Mouse (Mus musculus): ENCODE results near the gene Sox12.

DNA sequence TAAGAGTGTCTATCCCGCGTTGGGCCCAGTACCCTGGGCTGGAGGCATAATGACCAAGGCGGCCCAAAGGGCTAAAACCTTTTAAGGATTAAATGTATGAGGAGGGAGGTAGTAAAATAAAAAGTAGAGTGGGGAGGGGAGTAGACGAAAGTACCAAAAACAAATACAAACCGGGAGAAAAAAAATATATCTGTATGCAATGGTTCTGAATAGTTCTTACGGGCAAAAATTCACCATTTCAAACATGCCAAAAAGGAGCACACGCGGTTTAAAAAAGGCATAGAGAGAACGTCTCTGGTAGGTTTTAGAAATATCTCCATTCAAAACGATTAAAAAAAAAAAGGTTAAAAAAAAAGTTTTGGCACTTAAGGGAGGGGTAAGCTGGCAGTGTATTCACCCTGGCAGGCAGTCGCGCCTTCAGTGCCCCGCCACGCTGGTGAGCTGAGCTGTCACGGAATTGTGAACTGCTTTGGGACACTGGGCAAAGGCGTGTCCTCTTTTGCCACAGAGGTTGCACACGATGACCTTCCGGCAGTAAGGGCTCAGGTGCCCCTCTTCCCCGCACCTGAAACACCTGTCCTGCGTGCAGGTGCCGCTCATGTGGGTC, 15.4 kb upstream of the Sox12 start:
- no peak for TF ChIP-seq POLR2A (IDR thresholded peaks at IDR 0.05; ENCODE audit: insufficient read length, low read depth)
- no peak for TF ChIP-seq MAX (IDR thresholded peaks at IDR 0.05; ENCODE audit: low read depth)
